Mouse (Mus musculus): ENCODE results near the gene Tmem252. TPM values are rescaled to one million over a fixed set of nuclear protein-coding genes. Genes with fewer than 3 reads are reported as not detected.

Tmem252 gene
- total and polyA plus RNA-seq, 3 experiments: not detected

DNA sequence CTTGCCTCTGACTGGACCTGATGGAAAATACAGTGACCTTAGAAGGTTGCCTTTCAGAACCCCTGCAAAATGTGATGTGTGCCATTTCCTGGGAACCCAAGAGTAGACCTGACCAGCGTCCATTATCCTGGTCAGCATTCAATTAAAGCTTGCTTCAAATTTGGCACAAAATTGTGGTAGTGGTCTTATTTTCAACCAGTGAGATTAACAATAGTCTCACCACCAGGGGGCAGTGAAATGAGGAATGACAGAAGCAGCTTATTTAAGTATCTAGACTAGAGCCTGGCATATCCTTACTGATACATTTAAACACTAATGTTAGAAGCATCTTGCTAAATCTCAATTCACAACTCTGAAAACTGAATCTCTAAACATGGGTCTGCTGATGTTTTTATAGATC, 31.6 kb downstream of the Tmem252 start:
- DNase-seq (ENCODE audit: low read depth, low spot score): peak; percentile 31
- H3K9ac ChIP-seq (ENCODE audit: control insufficient read depth, low read depth, low read length, poor library complexity, severe bottlenecking): no peak overlapping the region
- no peaks in the 10 kb centered on the region for H3K36me3 ChIP-seq (ENCODE audit: control insufficient read depth in 1 of 2, insufficient read depth in 2 of 2, low read length in 2 of 2)
- no peaks in the 10 kb centered on the region; a peak in 1 of 4 replicates for H3K27me3 ChIP-seq (ENCODE audit: control insufficient read depth in 1 of 2, insufficient read depth in 2 of 2, low read length in 2 of 2)
- no peaks in the 10 kb centered on the region for H3K9me3 ChIP-seq (replicated peaks; ENCODE audit: insufficient read depth, low read length)
- TF ChIP-seq ETS1 (IDR thresholded peaks at IDR 0.05; ENCODE audit: low read depth, low read length): no peak
- TF ChIP-seq RAD21 (IDR thresholded peaks at IDR 0.05; ENCODE audit: low read depth, low read length): peak; percentile 10
- peak; percentile 67 for TF ChIP-seq SMC3 (IDR thresholded peaks at IDR 0.05; ENCODE audit: low read depth, low read length)
- TF ChIP-seq ZC3H11A (IDR thresholded peaks at IDR 0.05; ENCODE audit: low read depth, low read length): peak; percentile 21; the same call in 1 of the 2 replicates
- peak in 2 of 3 experiments; percentile 25 to 55; a peak in 4 of 6 replicates for TF ChIP-seq CTCF (IDR thresholded peaks at IDR 0.05 in 2 of 3, conservative IDR thresholded peaks at IDR 0.05 in 1 of 3; ENCODE audit: control insufficient read depth in 1 of 3, insufficient read depth in 1 of 3, low read depth in 2 of 3, low read length in 3 of 3, poor library complexity in 1 of 3, severe bottlenecking in 1 of 3)
- H3K4me1 ChIP-seq (ENCODE audit: control insufficient read depth in 1 of 2, insufficient read depth in 2 of 2, low read length in 2 of 2): no peaks in the 10 kb centered on the region
- no peak overlapping the region for H3K4me3 ChIP-seq (ENCODE audit: control insufficient read depth in 1 of 2, insufficient read depth in 1 of 2, low read depth in 2 of 2, low read length in 2 of 2)
- no peak overlapping the region for H3K27ac ChIP-seq (ENCODE audit: control insufficient read depth, low read depth, low read length)
- no peaks in the 10 kb centered on the region for H3K79me2 ChIP-seq (ENCODE audit: control insufficient read depth, insufficient read depth, low read length, poor library complexity)

DNA sequence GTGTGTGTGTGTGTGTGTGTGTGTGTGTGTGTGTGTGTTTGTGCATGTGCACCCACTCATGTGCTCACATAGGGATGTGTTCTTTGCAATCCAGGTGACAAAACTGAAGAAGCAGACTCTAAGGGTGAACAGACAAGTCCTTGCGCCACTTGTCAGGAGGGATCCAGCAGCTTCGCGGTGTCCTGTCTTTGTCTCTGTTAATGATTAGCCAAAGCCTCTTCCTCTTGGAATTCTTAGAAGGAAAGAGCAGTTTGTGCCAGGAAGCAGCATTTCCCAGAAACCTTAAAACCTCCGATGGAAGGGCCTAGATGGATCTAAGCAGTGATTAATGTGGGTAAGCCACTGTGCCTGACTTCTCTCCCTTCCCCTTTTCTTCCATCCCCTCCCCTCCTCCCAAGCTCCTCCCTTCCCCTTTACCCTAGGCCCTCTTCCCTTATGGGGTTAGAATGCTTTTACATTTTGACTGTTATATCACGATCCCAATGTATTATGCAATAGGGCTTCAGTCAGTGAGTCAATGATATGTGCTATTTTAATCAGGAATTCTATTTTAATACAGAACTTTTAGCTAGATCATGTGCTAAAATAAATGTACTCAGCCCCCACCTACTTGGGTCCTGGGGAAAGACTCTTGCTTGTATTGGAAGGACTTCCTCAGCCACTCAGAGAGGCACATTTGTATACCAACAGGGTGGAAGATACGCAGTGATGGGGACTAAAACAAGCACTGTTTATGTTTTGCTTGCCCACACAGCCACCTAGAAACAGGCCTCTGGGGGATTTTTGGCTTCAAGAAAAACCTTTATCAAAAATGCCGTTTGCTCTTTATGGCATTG, 33.5 kb downstream of the Tmem252 start:
- Histone ChIP-seq H3K4me1 (ENCODE audit: control insufficient read depth in 1 of 2, insufficient read depth in 2 of 2, low read length in 2 of 2) (no peaks in the 10 kb centered on the region), H3K4me3 (ENCODE audit: control insufficient read depth in 1 of 2, insufficient read depth in 1 of 2, low read depth in 2 of 2, low read length in 2 of 2) (no peak overlapping the region), H3K27ac (ENCODE audit: control insufficient read depth, low read depth, low read length) (no peak overlapping the region), H3K79me2 (ENCODE audit: control insufficient read depth, insufficient read depth, low read length, poor library complexity) (no peaks in the 10 kb centered on the region), H3K36me3 (ENCODE audit: control insufficient read depth in 1 of 2, insufficient read depth in 2 of 2, low read length in 2 of 2) (no peaks in the 10 kb centered on the region), H3K9ac (ENCODE audit: control insufficient read depth, low read depth, low read length, poor library complexity, severe bottlenecking) (no peak overlapping the region), H3K27me3 (ENCODE audit: control insufficient read depth in 1 of 2, insufficient read depth in 2 of 2, low read length in 2 of 2) (peaks cover 0 to 1% of the 10 kb centered on the region in 2 experiments; a peak in 2 of 4 replicates), H3K9me3 (replicated peaks; ENCODE audit: insufficient read depth, low read length) (no peaks in the 10 kb centered on the region)
- TF ChIP-seq MAFK (IDR thresholded peaks at IDR 0.05; ENCODE audit: borderline replicate concordance, low read depth, low read length) (no peak), TAL1 (IDR thresholded peaks at IDR 0.05; ENCODE audit: low read length) (no peak), GABPA (IDR thresholded peaks at IDR 0.05; ENCODE audit: low read depth, low read length) (no peak), KAT2A (conservative IDR thresholded peaks at IDR 0.05; ENCODE audit: low read depth, low read length) (no peak), BHLHE40 (IDR thresholded peaks at IDR 0.05; ENCODE audit: borderline replicate concordance, low read depth, low read length) (no peak), CTCF (IDR thresholded peaks at IDR 0.05 in 2 of 3, conservative IDR thresholded peaks at IDR 0.05 in 1 of 3; ENCODE audit: control insufficient read depth in 1 of 3, insufficient read depth in 1 of 3, low read depth in 2 of 3, low read length in 3 of 3, poor library complexity in 1 of 3, severe bottlenecking in 1 of 3) (no peak), ELF1 (IDR thresholded peaks at IDR 0.05; ENCODE audit: low read depth, low read length) (no peak), UBTF (IDR thresholded peaks at IDR 0.05; ENCODE audit: borderline replicate concordance, insufficient read depth, low read depth, low read length) (no peak), NELFE (IDR thresholded peaks at IDR 0.05; ENCODE audit: low read depth, low read length) (no peak), RCOR1 (IDR thresholded peaks at IDR 0.05; ENCODE audit: low read depth, low read length) (no peak), E2F4 (IDR thresholded peaks at IDR 0.05; ENCODE audit: borderline replicate concordance, low read depth, low read length) (no peak), ZMIZ1 (IDR thresholded peaks at IDR 0.05; ENCODE audit: low read depth, low read length) (no peak), MYB (IDR thresholded peaks at IDR 0.05; ENCODE audit: low read depth, low read length) (no peak), EP300 (IDR thresholded peaks at IDR 0.05; ENCODE audit: low read depth in 1 of 2, low read length in 2 of 2) (no peak), HCFC1 (IDR thresholded peaks at IDR 0.05; ENCODE audit: low read depth, low read length) (no peak), POLR2AphosphoS2 (IDR thresholded peaks at IDR 0.05; ENCODE audit: low read length) (no peak), CHD1 (IDR thresholded peaks at IDR 0.05; ENCODE audit: low read depth, low read length) (no peak), ZNF384 (IDR thresholded peaks at IDR 0.05; ENCODE audit: low read depth, low read length) (no peak)
- DNase-seq (ENCODE audit: low read depth, low spot score): no peak
